ENCODE assay signal across 8 mouse cellular contexts in the genomic region with DNA sequence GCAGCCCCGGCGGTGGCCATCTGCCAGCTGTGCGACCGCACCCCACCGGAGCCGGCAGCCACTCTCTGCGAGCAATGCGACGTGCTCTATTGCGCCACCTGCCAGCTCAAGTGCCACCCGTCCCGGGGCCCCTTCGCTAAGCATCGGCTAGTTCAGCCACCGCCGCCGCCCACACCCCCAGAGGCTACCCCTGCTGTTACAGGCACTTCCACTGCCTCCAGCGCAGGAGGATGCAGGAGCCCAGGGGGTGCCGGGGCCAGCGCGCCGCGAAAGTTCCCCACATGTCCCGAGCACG. TPM values are rescaled to one million over a fixed set of nuclear protein-coding genes. Genes with fewer than 3 reads are reported as not detected.
A peak's percentile ranks its signal among the peaks of the same experiment; 100 is the strongest.
DNase-seq lines count a peak whose midpoint lies in the region; ATAC-seq and TF ChIP-seq lines count a peak whose summit lies in the region.

No protein-coding gene starts in this region.

- no peaks in the 10 kb centered on the region for H3K9me3 ChIP-seq in heart, embryonic 16.5 days (replicated peaks; ENCODE audit: control insufficient read depth, low read length)

- peaks cover 21% of the 10 kb centered on the region for H3K4me1 ChIP-seq in heart, embryonic 16.5 days (ENCODE audit: control insufficient read depth, insufficient read depth, low read length)
- peaks cover 2% of the 10 kb centered on the region; the same call in 1 of the 2 replicates for H3K4me1 ChIP-seq in lung, adult 2 months (ENCODE audit: control insufficient read depth, insufficient read depth, low read length)

- peak overlapping the region; percentile 69 for H3K4me3 ChIP-seq in heart, embryonic 16.5 days (ENCODE audit: low read length)
- H3K4me3 ChIP-seq in layer of hippocampus, adult 2 months: peak overlapping the region; percentile 54
- H3K4me3 ChIP-seq in lung, adult 2 months (replicated peaks; ENCODE audit: extremely low read depth, low read depth, low read length): no peak overlapping the region

- H3K27me3 ChIP-seq in heart, embryonic 16.5 days (ENCODE audit: control insufficient read depth, insufficient read depth, low read length): peaks cover 35% of the 10 kb centered on the region

- H3K4me2 ChIP-seq in heart, embryonic 16.5 days (ENCODE audit: low read depth, low read length): peak overlapping the region; percentile 100

- H3K27ac ChIP-seq in heart, embryonic 16.5 days (ENCODE audit: low read length): no peak overlapping the region
- peak overlapping the region; percentile 48; the same call in 1 of the 2 replicates for H3K27ac ChIP-seq in layer of hippocampus, adult 2 months

- H3K36me3 ChIP-seq in heart, embryonic 16.5 days (ENCODE audit: control insufficient read depth, insufficient read depth): no peaks in the 10 kb centered on the region

- TF ChIP-seq POLR2A in lung, adult 2 months (IDR thresholded peaks at IDR 0.05; ENCODE audit: borderline replicate concordance, extremely low read depth, low read depth, low read length): no peak

- TF ChIP-seq CTCF in layer of hippocampus, adult 2 months (conservative IDR thresholded peaks at IDR 0.05): peak; percentile 72
- no peak for TF ChIP-seq CTCF in lung, adult 2 months (IDR thresholded peaks at IDR 0.05; ENCODE audit: insufficient read depth, low read length)

- peak; percentile 41; the same call in 1 of the 2 replicates for ATAC-seq in heart, embryonic 16.5 days (replicated peaks; ENCODE audit: extremely low read depth, insufficient read depth, low FRiP score)

- no peak overlapping the region for H3K9ac ChIP-seq in heart, embryonic 16.5 days (ENCODE audit: low read length)

- peak; percentile 28 to 66 for DNase-seq in spleen, postnatal 10 days (ENCODE audit: low spot score in 2 of 2)
- DNase-seq in spleen, adult 12 weeks (ENCODE audit: low spot score): no peak
- DNase-seq in embryo, embryonic 10.5 days (ENCODE audit: low spot score): peak; percentile 73
- peak; percentile 61 to 64 for DNase-seq in layer of hippocampus, adult 2 months (ENCODE audit: low spot score in 2 of 2)
- DNase-seq in lung, adult 2 months: peak; percentile 41
- peak; percentile 49 for DNase-seq in ovary, postnatal 36 days (ENCODE audit: low spot score)
- DNase-seq in thymus, postnatal 36 days: peak; percentile 47 to 48

- WGBS in heart, embryonic 16.5 days: under 1% methylated on average over 25 of the region's 25 CpGs
- 2% methylated on average over 25 of the region's 25 CpGs for WGBS in lung, adult 2 months

RNA-seq across cellular contexts. Expression of gene Trim67, which starts 1.5 kb away (rescaled TPM):
- 0.14 and 0.17 TPM in 2 replicates for polyA plus RNA-seq in heart, embryonic 16.5 days (2015; fragmentation: Nextera tagmentation; extraction: Ambion mirVana)
- 1 to 10 TPM; 2.9 to 3.1 TPM for total RNA-seq in layer of hippocampus, adult 2 months (2021)
- polyA plus RNA-seq in lung, adult 2 months (2012; rRNA removed): 0.44 and 0.51 TPM in 2 replicates

RNA-seq across cellular contexts. Expression of gene Fam89a, which starts 42.8 kb away (rescaled TPM):
- polyA plus RNA-seq in heart, embryonic 16.5 days (2015; fragmentation: Nextera tagmentation; extraction: Ambion mirVana): 1.6 and 1.9 TPM in 2 replicates
- total RNA-seq in layer of hippocampus, adult 2 months (2021): under 1 TPM; 0.27 to 0.54 TPM
- 4.0 and 4.9 TPM in 2 replicates for polyA plus RNA-seq in lung, adult 2 months (2012; rRNA removed)
